Mouse (Mus musculus) embryonic fibroblast, embryonic 13.5 days (primary cell): ENCODE data around the gene Atg4b. TPM values are rescaled to one million over a fixed set of nuclear protein-coding genes. Genes with fewer than 3 reads are reported as not detected.
A peak's percentile ranks its signal among the peaks of the same experiment; 100 is the strongest.

Experiments used
- H3K27ac ChIP-seq: 2 replicates; pipeline ENCODE4 v1.5.1; 2012; ENCODE audit warnings: low read length, control low read depth, inconsistent platforms; ENCODE audit not compliant: insufficient read depth
- H3K4me1 ChIP-seq: 2 replicates; pipeline ENCODE4 v1.6.1; 2011; ENCODE audit warnings: low read length; ENCODE audit not compliant: control insufficient read depth, insufficient read depth
- H3K4me3 ChIP-seq: 2 replicates; pipeline ENCODE4 v1.5.1; 2011; ENCODE audit warnings: mild to moderate bottlenecking, control low read depth, low read length; ENCODE audit not compliant: insufficient read depth
- CTCF ChIP-seq: IDR thresholded peaks from 2 replicates; pipeline ENCODE4 v1.5.1; 2011; ENCODE audit warnings: mild to moderate bottlenecking, control low read depth, low read length, moderate library complexity, borderline replicate concordance; ENCODE audit not compliant: insufficient read depth
- POLR2A ChIP-seq: IDR thresholded peaks from 2 replicates; pipeline ENCODE4 v1.6.1; 2011; ENCODE audit warnings: low read depth, mild to moderate bottlenecking, control low read depth, low read length, moderate library complexity
- polyA plus RNA-seq: library from polyadenylated mRNA; stranded (reverse); fragments of >200 nt; gene quantifications from 2 replicates; pipeline ENCODE4 v1.2.4, GENCODE M21; 2011; ENCODE audit warnings: low read depth; ENCODE audit not compliant: missing spikeins, insufficient read length

Gene Atg4b
- polyA plus RNA-seq, 1 experiment: 110 TPM

DNA sequence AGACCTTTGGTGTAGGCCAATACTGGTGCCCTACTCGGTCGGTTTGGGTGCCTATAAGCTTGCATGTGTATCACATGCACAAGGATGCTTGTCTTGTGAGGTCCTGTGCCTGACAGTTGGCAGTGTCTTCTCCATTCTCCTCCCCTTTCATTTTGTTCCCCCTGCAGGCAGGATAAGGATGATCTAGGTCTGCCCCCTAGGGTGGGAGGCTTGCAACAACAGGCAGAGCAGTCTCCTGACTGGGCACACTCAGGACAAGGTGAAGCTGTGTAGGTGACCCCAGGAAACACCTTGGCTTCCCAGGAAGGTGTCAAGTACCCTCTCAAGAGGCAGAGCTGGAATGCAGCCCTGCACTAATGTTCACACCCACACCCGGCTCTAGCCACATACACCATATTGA, 24.3 kb upstream of the Atg4b start:
- H3K4me3 ChIP-seq: no peak overlapping the region
- H3K4me1 ChIP-seq: peaks cover 6% of the 10 kb centered on the region
- TF ChIP-seq POLR2A (no peak), CTCF (peak; percentile 51; the same call in 1 of the 2 replicates)
- no peak overlapping the region for H3K27ac ChIP-seq

GRCm38 (mm10) chr1:93731103-93731502, 20.2 kb upstream of the Atg4b start:
- Histone ChIP-seq H3K4me3 (no peak overlapping the region), H3K27ac (no peak overlapping the region), H3K4me1 (no peaks in the 10 kb centered on the region; the same call in 1 of the 2 replicates)
- TF ChIP-seq CTCF (no peak), POLR2A (no peak)

GRCm38 (mm10) chr1:93731880-93732281, 19.4 kb upstream of the Atg4b start:
- Histone ChIP-seq H3K27ac (no peak overlapping the region), H3K4me1 (no peaks in the 10 kb centered on the region; the same call in 1 of the 2 replicates)
- TF ChIP-seq POLR2A (no peak), CTCF (no peak)

DNA sequence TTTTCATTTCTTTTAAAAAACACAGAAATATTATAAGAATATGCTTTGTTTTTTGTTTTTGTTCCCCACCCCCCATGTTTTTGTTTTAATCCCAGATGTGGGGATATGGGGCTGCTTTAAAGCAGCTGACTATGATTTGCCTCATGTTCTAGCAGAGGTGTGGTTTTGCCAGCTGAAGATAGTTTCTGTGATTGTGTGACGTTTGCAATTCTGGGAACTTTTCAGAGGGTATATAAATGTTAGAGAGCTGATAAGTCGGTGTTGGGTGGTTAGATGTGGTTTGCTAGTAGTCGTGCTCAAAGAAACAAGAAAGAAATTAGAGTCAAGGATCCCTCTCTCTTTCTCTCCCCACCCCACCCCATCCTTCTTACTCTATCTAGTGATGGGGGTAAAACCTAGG, 15.4 kb upstream of the Atg4b start:
- Histone ChIP-seq H3K4me1 (no peaks in the 10 kb centered on the region; the same call in 1 of the 2 replicates), H3K27ac (no peak overlapping the region), H3K4me3 (no peak overlapping the region)
- TF ChIP-seq CTCF (no peak), POLR2A (no peak)

More at GRCm38 (mm10) chr1:93731880-93732281, 19.4 kb upstream of the Atg4b start:
- H3K4me3 ChIP-seq: no peak overlapping the region

- H3K4me3 ChIP-seq: no peak overlapping the region
- no peaks in the 10 kb centered on the region; the same call in 1 of the 2 replicates for H3K4me1 ChIP-seq
- no peak overlapping the region for H3K27ac ChIP-seq
- no peak for TF ChIP-seq POLR2A
- no peak for TF ChIP-seq CTCF
Measured at GRCm38 (mm10) chr1:93737711-93738110, 13.6 kb upstream of the Atg4b start.

DNA sequence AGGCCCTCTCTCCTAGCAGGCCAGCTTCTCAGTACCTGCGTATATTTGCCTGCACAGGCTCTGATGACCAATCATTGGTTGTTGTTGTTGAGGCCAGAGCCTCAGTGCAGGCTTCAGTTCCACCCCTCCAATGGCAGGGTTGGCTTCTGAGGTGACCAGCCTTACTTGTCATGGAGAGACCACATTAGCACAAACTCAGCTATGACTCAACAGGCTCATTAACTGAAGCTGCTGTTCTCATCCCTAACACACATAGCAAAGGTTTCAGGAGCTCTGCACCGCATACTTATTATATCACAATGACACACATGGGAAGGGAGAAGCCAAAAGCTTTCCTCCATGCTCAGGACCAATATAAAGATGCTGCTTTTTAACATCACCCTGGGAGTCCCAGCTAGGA, 10.6 kb upstream of the Atg4b start:
- TF ChIP-seq CTCF: no peak
- no peak for TF ChIP-seq POLR2A
- no peaks in the 10 kb centered on the region; the same call in 1 of the 2 replicates for H3K4me1 ChIP-seq

DNA sequence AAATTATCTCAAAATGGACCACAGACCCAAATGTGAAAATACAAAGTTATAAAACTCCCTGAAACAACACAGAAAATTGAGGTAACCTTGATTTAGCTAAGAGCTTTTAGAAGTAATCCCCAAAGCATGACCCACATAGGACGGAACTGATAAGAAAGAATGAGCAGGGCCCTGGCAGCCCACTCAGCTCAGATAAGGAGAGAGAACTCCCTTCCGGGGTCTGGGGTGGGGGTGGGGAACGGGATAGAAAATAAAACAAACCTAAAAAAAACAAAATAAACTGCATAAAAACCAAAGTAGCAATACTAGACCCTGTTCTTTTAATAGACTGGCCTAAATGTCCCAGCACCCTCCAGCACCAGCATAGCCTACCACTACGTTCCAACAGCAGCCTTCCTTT, 9.3 kb upstream of the Atg4b start:
- TF ChIP-seq CTCF (no peak), POLR2A (no peak)
- H3K27ac ChIP-seq: no peak overlapping the region
- no peaks in the 10 kb centered on the region; the same call in 1 of the 2 replicates for H3K4me1 ChIP-seq
- no peak overlapping the region for H3K4me3 ChIP-seq

More for the DNA sequence above, 10.6 kb upstream of the Atg4b start:
- Histone ChIP-seq H3K27ac (no peak overlapping the region), H3K4me3 (no peak overlapping the region)

DNA sequence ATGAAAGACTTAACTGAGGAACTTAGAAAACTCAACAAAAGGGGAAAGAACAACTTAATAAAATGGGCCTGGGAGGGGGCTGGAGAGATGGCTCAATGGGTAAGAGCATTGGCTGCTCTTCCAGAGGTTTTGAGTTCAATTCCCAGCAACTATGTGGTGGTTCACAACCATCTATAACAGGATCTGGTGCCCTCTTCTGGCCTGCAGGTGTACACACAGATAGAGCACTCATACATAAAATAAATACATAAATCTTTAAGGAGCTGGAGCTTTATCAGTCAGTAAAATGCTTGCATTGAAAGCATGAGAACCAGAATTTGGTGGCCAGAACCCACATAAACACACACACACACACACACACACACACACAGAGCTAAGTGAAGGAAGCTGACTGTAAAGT, 8.4 kb upstream of the Atg4b start:
- no peak for TF ChIP-seq CTCF
- no peak for TF ChIP-seq POLR2A
- Histone ChIP-seq H3K4me1 (no peaks in the 10 kb centered on the region; the same call in 1 of the 2 replicates), H3K4me3 (no peak overlapping the region), H3K27ac (no peak overlapping the region)

- TF ChIP-seq POLR2A: no peak
- no peak for TF ChIP-seq CTCF
- no peaks in the 10 kb centered on the region for H3K4me1 ChIP-seq
- H3K27ac ChIP-seq: no peak overlapping the region
- H3K4me3 ChIP-seq: no peak overlapping the region
Measured at GRCm38 (mm10) chr1:93746179-93746578, 5.1 kb upstream of the Atg4b start.

DNA sequence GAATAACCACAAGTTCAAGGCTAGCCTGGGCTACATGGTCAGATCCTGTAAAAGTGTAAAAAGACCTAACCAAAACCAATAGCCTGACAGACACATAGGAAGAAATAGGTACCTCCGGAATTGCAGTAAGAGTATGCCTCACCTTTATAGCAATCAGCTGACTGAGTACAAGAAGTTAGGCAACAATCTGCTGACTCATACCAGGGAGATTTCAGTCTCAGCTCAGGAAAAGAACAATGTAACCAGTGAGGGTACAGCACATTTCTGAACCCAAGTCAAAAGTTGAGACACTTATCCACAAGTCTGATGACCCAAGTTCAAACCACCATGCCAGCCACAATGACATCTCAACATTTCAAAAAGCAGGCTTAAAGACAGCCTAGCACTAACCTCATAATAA, 2.8 kb upstream of the Atg4b start:
- TF ChIP-seq POLR2A: no peak
- TF ChIP-seq CTCF: no peak
- Histone ChIP-seq H3K4me1 (0 out of 2 replicates have a peak, but pooled peaks cover 2% of the 10 kb centered on the region), H3K27ac (no peak overlapping the region)

More for the DNA sequence above, 2.8 kb upstream of the Atg4b start:
- no peak overlapping the region for H3K4me3 ChIP-seq
